Mouse (Mus musculus) liver, adult 2 months (tissue): Measurements from ENCODE around the gene Npnt.

Source experiments
- CTCF ChIP-seq: fragments of 200-500 bp; IDR thresholded peaks from 2 replicates; pipeline ENCODE4 v1.5.1; 2011; ENCODE audit warnings: low read depth, low read length, control low read depth
- POLR2A ChIP-seq: fragments of 200-500 bp; IDR thresholded peaks from 2 replicates; pipeline ENCODE4 v1.6.1; 2011; ENCODE audit warnings: low read length, control low read depth; ENCODE audit not compliant: insufficient read depth; ENCODE audit errors: extremely low read depth

GRCm38 (mm10) chr3:132870079-132870478, 80.0 kb downstream of the Npnt start:
- no peak for TF ChIP-seq CTCF
- no peak for TF ChIP-seq POLR2A
